Mouse (Mus musculus): ENCODE measurements around the gene Nmur1. TPM values are rescaled to one million over a fixed set of nuclear protein-coding genes. Genes with fewer than 3 reads are reported as not detected.
A peak's percentile ranks its signal among the peaks of the same experiment; 100 is the strongest.

The Nmur1 gene
- polyA plus RNA-seq, 1 experiment from 2014 or later, result 4.5 TPM

DNA sequence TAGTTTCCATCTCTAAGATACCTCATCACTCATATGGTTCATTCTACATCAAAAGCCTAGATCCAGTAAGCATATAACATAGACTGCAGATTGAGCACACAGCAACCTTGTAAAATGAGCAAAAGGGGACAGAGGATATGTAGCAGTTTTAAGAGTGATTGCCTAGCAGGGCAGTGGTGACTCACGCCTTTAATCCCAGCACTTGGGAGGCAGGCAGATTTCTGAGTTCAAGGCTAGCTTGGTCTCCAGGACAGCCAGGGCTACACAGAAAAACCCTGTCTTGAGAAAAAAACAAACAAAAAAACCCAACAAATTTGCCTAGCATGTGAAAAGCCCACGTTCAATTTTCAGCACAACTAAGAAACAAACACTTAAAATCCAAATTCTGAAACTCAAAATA, 71.8 kb downstream of the Nmur1 start:
- no peaks in the 10 kb centered on the region for H3K4me1 ChIP-seq (replicated peaks; ENCODE audit: control insufficient read depth, insufficient read depth, low read length)
- H3K4me2 ChIP-seq (replicated peaks; ENCODE audit: low read depth), result no peak overlapping the region
- H3K9me3 ChIP-seq (ENCODE audit: control insufficient read depth), result no peaks in the 10 kb centered on the region
- no peak overlapping the region for H3K9ac ChIP-seq (ENCODE audit: low read depth, low read length)
- H3K27ac ChIP-seq (ENCODE audit: low read depth, low read length), result no peak overlapping the region
- H3K4me3 ChIP-seq (ENCODE audit: low read depth, low read length), result no peak overlapping the region
- no peak for ATAC-seq
- no peak for TF ChIP-seq CTCF (IDR thresholded peaks at IDR 0.05; ENCODE audit: low read depth)
- H3K36me3 ChIP-seq (ENCODE audit: control insufficient read depth, insufficient read depth), result peaks cover 78% of the 10 kb centered on the region
- WGBS, result 87% methylated on average over 2 of the region's 2 CpGs
- no peaks in the 10 kb centered on the region for H3K27me3 ChIP-seq (replicated peaks; ENCODE audit: control insufficient read depth, insufficient read depth, low read length)

DNA sequence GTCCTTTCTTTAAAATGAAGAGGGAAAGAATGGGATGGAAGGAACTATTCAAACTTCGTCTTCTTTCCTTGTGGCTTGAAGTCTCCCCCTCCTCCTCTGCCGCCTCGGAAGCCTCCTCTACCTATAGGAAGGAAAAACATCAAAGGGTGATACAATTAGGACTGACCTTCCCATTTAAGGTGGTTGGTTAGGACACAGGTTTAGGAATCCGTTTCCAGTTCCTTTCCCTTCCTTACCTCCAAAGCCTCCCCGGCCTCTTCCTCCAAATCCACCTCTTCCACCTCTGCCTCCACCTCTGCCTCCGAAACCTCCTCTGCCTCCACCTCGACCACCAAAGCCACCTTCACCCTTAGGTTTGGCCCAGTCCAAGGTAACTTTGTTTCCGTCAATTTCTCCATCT, 75.5 kb downstream of the Nmur1 start:
- H3K27me3 ChIP-seq (replicated peaks; ENCODE audit: control insufficient read depth, insufficient read depth, low read length), result no peaks in the 10 kb centered on the region
- H3K4me2 ChIP-seq (replicated peaks; ENCODE audit: low read depth), result no peak overlapping the region
- 91% methylated on average over 8 of the region's 8 CpGs for WGBS
- peaks cover 71% of the 10 kb centered on the region for H3K36me3 ChIP-seq (ENCODE audit: control insufficient read depth, insufficient read depth)
- no peak for TF ChIP-seq CTCF (IDR thresholded peaks at IDR 0.05; ENCODE audit: low read depth)
- no peaks in the 10 kb centered on the region for H3K9me3 ChIP-seq (ENCODE audit: control insufficient read depth)
- no peak for ATAC-seq
- H3K27ac ChIP-seq (ENCODE audit: low read depth, low read length), result no peak overlapping the region
- no peaks in the 10 kb centered on the region for H3K4me1 ChIP-seq (replicated peaks; ENCODE audit: control insufficient read depth, insufficient read depth, low read length)
- H3K9ac ChIP-seq (ENCODE audit: low read depth, low read length), result no peak overlapping the region
- no peak overlapping the region for H3K4me3 ChIP-seq (ENCODE audit: low read depth, low read length)

DNA sequence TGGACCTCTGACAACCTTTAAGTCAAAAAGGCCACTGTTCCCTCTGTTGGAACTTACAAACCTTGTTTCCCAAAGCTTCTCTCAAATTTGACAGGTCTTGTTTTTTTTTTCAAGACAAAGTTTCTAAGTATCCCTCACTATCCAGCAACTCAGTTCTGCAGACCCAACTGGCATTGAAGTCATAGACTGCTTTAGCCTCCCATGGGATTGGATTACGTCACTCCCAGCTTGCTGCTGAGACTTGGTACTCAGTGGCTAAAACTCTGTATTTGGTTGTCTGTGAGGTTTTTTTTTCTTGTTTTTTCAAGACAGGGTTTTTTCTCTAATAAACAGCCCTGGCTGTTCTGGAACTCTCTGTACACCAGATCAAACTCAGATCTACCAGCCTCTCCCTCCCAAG, 76.3 kb downstream of the Nmur1 start:
- Histone ChIP-seq H3K9me3 (ENCODE audit: control insufficient read depth) (no peaks in the 10 kb centered on the region), H3K4me3 (ENCODE audit: low read depth, low read length) (no peak overlapping the region), H3K4me1 (replicated peaks; ENCODE audit: control insufficient read depth, insufficient read depth, low read length) (no peaks in the 10 kb centered on the region), H3K27me3 (replicated peaks; ENCODE audit: control insufficient read depth, insufficient read depth, low read length) (no peaks in the 10 kb centered on the region), H3K36me3 (ENCODE audit: control insufficient read depth, insufficient read depth) (peaks cover 62% of the 10 kb centered on the region), H3K9ac (ENCODE audit: low read depth, low read length) (no peak overlapping the region), H3K4me2 (replicated peaks; ENCODE audit: low read depth) (no peak overlapping the region), H3K27ac (ENCODE audit: low read depth, low read length) (peak overlapping the region; percentile 15; the same call in 1 of the 2 replicates)
- no peak for TF ChIP-seq CTCF (IDR thresholded peaks at IDR 0.05; ENCODE audit: low read depth)
- 85% methylated on average over 1 of the region's 1 CpGs for WGBS
- ATAC-seq, result no peak

DNA sequence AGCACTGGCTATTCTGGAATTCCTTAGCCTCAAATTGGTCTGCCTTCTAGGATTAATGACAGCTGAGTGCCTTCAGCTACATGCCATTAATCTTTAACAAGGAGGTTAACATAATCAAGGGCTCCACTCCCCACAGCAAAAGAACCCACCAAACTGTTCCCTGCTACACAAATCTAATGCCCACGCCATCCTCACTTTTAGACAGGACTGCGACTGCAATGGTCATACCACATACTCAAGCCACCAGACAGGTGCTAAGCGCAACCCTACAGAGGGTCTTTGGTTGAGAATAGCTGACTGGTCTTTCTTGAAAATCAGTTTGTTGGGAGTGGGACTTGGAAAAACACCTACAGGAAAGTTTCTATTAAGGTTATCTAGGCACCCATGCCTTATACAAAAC, 76.8 kb downstream of the Nmur1 start:
- H3K4me2 ChIP-seq (replicated peaks; ENCODE audit: low read depth), result no peak overlapping the region
- no peak overlapping the region for H3K4me3 ChIP-seq (ENCODE audit: low read depth, low read length)
- H3K4me1 ChIP-seq (replicated peaks; ENCODE audit: control insufficient read depth, insufficient read depth, low read length), result no peaks in the 10 kb centered on the region
- peaks cover 57% of the 10 kb centered on the region for H3K36me3 ChIP-seq (ENCODE audit: control insufficient read depth, insufficient read depth)
- no peak for ATAC-seq
- TF ChIP-seq CTCF (IDR thresholded peaks at IDR 0.05; ENCODE audit: low read depth), result no peak
- WGBS, result 88% methylated on average over 3 of the region's 3 CpGs
- H3K9ac ChIP-seq (ENCODE audit: low read depth, low read length), result no peak overlapping the region
- no peak overlapping the region for H3K27ac ChIP-seq (ENCODE audit: low read depth, low read length)
- no peaks in the 10 kb centered on the region for H3K9me3 ChIP-seq (ENCODE audit: control insufficient read depth)
- H3K27me3 ChIP-seq (replicated peaks; ENCODE audit: control insufficient read depth, insufficient read depth, low read length), result no peaks in the 10 kb centered on the region

DNA sequence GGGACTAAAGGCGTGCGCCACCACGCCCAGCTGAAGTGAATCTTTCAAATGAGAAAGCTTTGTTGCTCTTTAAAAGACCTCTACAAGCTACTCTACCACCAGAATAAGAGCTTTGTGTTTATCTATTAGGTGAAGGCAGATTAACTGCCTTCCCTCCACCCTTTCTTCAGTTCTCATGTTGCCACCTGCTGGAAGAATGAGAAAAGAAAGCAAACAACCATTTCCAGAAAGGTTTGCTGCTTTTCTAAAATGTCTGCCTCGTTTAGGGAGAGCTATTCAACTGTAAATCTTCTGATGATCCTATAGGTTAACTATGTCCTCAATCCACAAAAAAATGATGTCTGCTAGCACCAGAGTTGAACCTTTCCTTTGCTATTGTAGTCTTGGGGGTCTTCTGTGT, 77.2 kb downstream of the Nmur1 start:
- no peaks in the 10 kb centered on the region for H3K9me3 ChIP-seq (ENCODE audit: control insufficient read depth)
- H3K9ac ChIP-seq (ENCODE audit: low read depth, low read length), result no peak overlapping the region
- ATAC-seq, result no peak
- H3K36me3 ChIP-seq (ENCODE audit: control insufficient read depth, insufficient read depth), result peaks cover 53% of the 10 kb centered on the region
- no peak overlapping the region for H3K4me3 ChIP-seq (ENCODE audit: low read depth, low read length)
- TF ChIP-seq CTCF (IDR thresholded peaks at IDR 0.05; ENCODE audit: low read depth), result peak; percentile 50
- H3K27ac ChIP-seq (ENCODE audit: low read depth, low read length), result no peak overlapping the region
- no peaks in the 10 kb centered on the region for H3K4me1 ChIP-seq (replicated peaks; ENCODE audit: control insufficient read depth, insufficient read depth, low read length)
- no peaks in the 10 kb centered on the region for H3K27me3 ChIP-seq (replicated peaks; ENCODE audit: control insufficient read depth, insufficient read depth, low read length)
- WGBS, result 71% methylated on average over 4 of the region's 4 CpGs
- no peak overlapping the region for H3K4me2 ChIP-seq (replicated peaks; ENCODE audit: low read depth)

DNA sequence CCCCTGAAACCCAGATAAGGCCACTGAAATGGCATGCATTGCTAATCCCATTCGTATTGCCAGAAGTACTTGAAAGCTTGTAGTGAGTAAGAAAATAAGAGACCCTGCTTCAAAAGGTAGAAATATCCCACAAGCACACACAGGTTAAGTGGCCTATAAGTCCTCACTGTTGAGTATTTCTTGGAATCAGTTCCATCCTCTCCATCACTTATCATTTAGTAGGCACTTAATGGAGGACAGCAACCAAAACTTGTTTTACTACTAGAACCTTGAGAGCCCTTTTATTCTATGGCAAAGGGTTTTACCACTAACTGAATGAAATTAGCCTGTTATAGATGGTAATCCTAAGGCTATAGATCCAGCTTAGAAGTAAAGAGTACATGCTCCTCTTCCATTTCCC, 77.9 kb downstream of the Nmur1 start:
- no peak overlapping the region for H3K9ac ChIP-seq (ENCODE audit: low read depth, low read length)
- H3K9me3 ChIP-seq (ENCODE audit: control insufficient read depth), result no peaks in the 10 kb centered on the region
- no peak overlapping the region for H3K27ac ChIP-seq (ENCODE audit: low read depth, low read length)
- no peaks in the 10 kb centered on the region for H3K4me1 ChIP-seq (replicated peaks; ENCODE audit: control insufficient read depth, insufficient read depth, low read length)
- peaks cover 46% of the 10 kb centered on the region for H3K36me3 ChIP-seq (ENCODE audit: control insufficient read depth, insufficient read depth)
- no peak for ATAC-seq
- H3K4me2 ChIP-seq (replicated peaks; ENCODE audit: low read depth), result no peak overlapping the region
- WGBS, result 70% methylated on average over 1 of the region's 1 CpGs
- TF ChIP-seq CTCF (IDR thresholded peaks at IDR 0.05; ENCODE audit: low read depth), result no peak
- H3K4me3 ChIP-seq (ENCODE audit: low read depth, low read length), result no peak overlapping the region
- no peaks in the 10 kb centered on the region for H3K27me3 ChIP-seq (replicated peaks; ENCODE audit: control insufficient read depth, insufficient read depth, low read length)

DNA sequence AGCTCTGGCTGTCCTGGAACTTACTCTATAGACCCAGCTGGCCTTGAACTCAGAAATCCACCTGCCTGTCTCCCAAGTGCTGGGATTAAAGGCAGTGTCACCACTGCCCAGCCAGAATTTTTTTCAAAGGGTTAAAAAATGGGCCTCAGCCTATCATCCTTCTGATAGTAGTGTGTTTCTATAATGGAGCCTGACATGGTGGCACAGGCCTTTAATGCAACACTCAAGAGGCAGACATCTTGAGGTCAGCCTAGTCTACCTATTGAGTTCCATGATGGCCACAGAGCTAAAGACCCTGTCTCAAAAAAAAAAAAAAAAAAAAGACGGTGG, 78.3 kb downstream of the Nmur1 start:
- peaks cover 42% of the 10 kb centered on the region for H3K36me3 ChIP-seq (ENCODE audit: control insufficient read depth, insufficient read depth)
- no peak overlapping the region for H3K9ac ChIP-seq (ENCODE audit: low read depth, low read length)
- WGBS, result 67% methylated on average over 1 of the region's 1 CpGs
- H3K27me3 ChIP-seq (replicated peaks; ENCODE audit: control insufficient read depth, insufficient read depth, low read length), result no peaks in the 10 kb centered on the region
- TF ChIP-seq CTCF (IDR thresholded peaks at IDR 0.05; ENCODE audit: low read depth), result no peak
- no peak overlapping the region for H3K4me3 ChIP-seq (ENCODE audit: low read depth, low read length)
- no peaks in the 10 kb centered on the region for H3K9me3 ChIP-seq (ENCODE audit: control insufficient read depth)
- no peak overlapping the region for H3K4me2 ChIP-seq (replicated peaks; ENCODE audit: low read depth)
- H3K4me1 ChIP-seq (replicated peaks; ENCODE audit: control insufficient read depth, insufficient read depth, low read length), result no peaks in the 10 kb centered on the region
- ATAC-seq, result no peak
- H3K27ac ChIP-seq (ENCODE audit: low read depth, low read length), result no peak overlapping the region
